Mouse (Mus musculus) heart, postnatal 0 days (tissue): ENCODE results near the gene Otop3.

ENCODE experiments used
- CTCF ChIP-seq: IDR thresholded peaks from 2 replicates; pipeline ENCODE4 v1.5.1; 2016; ENCODE audit warnings: antibody characterized with exemption, control low read depth, low read depth
- EP300 ChIP-seq: IDR thresholded peaks from 2 replicates; pipeline ENCODE4 v1.6.1; 2016; ENCODE audit warnings: antibody characterized with exemption, low read depth

GRCm38 (mm10) chr11:115292631-115293375 is 41.7 kb upstream of the Otop3 start:
- TF ChIP-seq CTCF (no peak), EP300 (no peak)
